Mouse (Mus musculus): ENCODE results near the gene Reep1.

- no peak for TF ChIP-seq POLR2A (IDR thresholded peaks at IDR 0.05; ENCODE audit: extremely low read depth, insufficient read depth, low read length)
- TF ChIP-seq CTCF (IDR thresholded peaks at IDR 0.05; ENCODE audit: extremely low read depth, insufficient read depth, low read length): no peak
Measured at GRCm38 (mm10) chr6:71819764-71820292, 112.5 kb downstream of the Reep1 start.
